Mouse (Mus musculus): ENCODE data around the gene Eml4. TPM values are rescaled to one million over a fixed set of nuclear protein-coding genes. Genes with fewer than 3 reads are reported as not detected.

Eml4 gene
- total RNA-seq, 1 experiment from 2014 or later: 28.0 TPM

- DNase-seq: no peak
Observed at GRCm38 (mm10) chr17:83499692-83500091, 149.0 kb downstream of the Eml4 start.

- no peak for DNase-seq
Observed at GRCm38 (mm10) chr17:83503693-83504092, 153.0 kb downstream of the Eml4 start.

GRCm38 (mm10) chr17:83512130-83512529 is 161.4 kb downstream of the Eml4 start:
- no peak for DNase-seq

GRCm38 (mm10) chr17:83513655-83514212 is 163.0 kb downstream of the Eml4 start:
- DNase-seq: no peak

GRCm38 (mm10) chr17:83514213-83514701 is 163.5 kb downstream of the Eml4 start:
- DNase-seq: peak; percentile 89

- no peak for DNase-seq
Observed at GRCm38 (mm10) chr17:83517280-83518015, 166.7 kb downstream of the Eml4 start, which contains the start of gene Cox7a2l. Gene Cox7a2l (minus strand): TSS chr17:83517330.

GRCm38 (mm10) chr17:83521881-83522280 is 171.2 kb downstream of the Eml4 start:
- DNase-seq: no peak

GRCm38 (mm10) chr17:83522590-83523379 is 172.1 kb downstream of the Eml4 start:
- DNase-seq: no peak

- DNase-seq: no peak
Observed at GRCm38 (mm10) chr17:83524753-83525152, 174.0 kb downstream of the Eml4 start.

- DNase-seq: no peak
Observed at GRCm38 (mm10) chr17:83525596-83525995, 174.9 kb downstream of the Eml4 start.

GRCm38 (mm10) chr17:83526091-83526561 is 175.4 kb downstream of the Eml4 start:
- DNase-seq: no peak

- peak; percentile 38 for DNase-seq
Observed at GRCm38 (mm10) chr17:83526624-83527532, 176.1 kb downstream of the Eml4 start.

- peak; percentile 33 for DNase-seq
Observed at GRCm38 (mm10) chr17:83527651-83528381, 177.1 kb downstream of the Eml4 start.

Other genes starting within 250 kb of the Eml4 start
- gene Pkdcc, start 135.6 kb upstream of the Eml4 start, total RNA-seq (2021): 137 and 154 TPM in 2 replicates
- 142 and 170 TPM in 2 replicates for gene Cox7a2l, start 166.4 kb downstream of the Eml4 start, total RNA-seq (2021)